Mouse (Mus musculus) midbrain, embryonic 10.5 days (tissue): ENCODE measurements around the gene Golga7b. TPM values are rescaled to one million over a fixed set of nuclear protein-coding genes. Genes with fewer than 3 reads are reported as not detected.

ENCODE experiments used
- DNase-seq: peaks from one replicate; pipeline ENCODE4 v3.0.0-alpha.2; 2017; ENCODE audit warnings: low spot score
- H3K27ac ChIP-seq: fragments of 300-500 bp; sonication (generic); replicated peaks from 2 replicates; pipeline ENCODE4 v1.5.1; 2016; ENCODE audit warnings: mild to moderate bottlenecking
- H3K27me3 ChIP-seq: fragments of 300-500 bp; sonication (generic); 2 replicates; pipeline ENCODE4 v1.6.1; 2016; ENCODE audit warnings: low read depth, mild to moderate bottlenecking; ENCODE audit not compliant: poor library complexity, severe bottlenecking
- H3K36me3 ChIP-seq: fragments of 300-500 bp; sonication (generic); 2 replicates; pipeline ENCODE4 v1.6.1; 2016; ENCODE audit warnings: mild to moderate bottlenecking, moderate library complexity
- H3K4me1 ChIP-seq: fragments of 300-500 bp; sonication (generic); 2 replicates; pipeline ENCODE4 v1.6.1; 2016
- H3K4me3 ChIP-seq: fragments of 300-500 bp; sonication (generic); 2 replicates; pipeline ENCODE4 v1.5.1; 2016; ENCODE audit warnings: mild to moderate bottlenecking, moderate library complexity
- H3K9me3 ChIP-seq: fragments of 300-500 bp; sonication (generic); replicated peaks from 2 replicates; pipeline ENCODE4 v1.6.1; 2016; ENCODE audit warnings: mild to moderate bottlenecking
- WGBS: fragments of 180-500 bp; shearing (Covaris S2); methylation state at CpG from one replicate; pipeline ENCODE4 v1.1.7; 2016; 5-methylcytosine and 5-hydroxymethylcytosine counted together
- polyA plus RNA-seq: library from polyadenylated mRNA; unstranded; fragments of >200 nt; fragmentation: Nextera tagmentation; extraction: Ambion mirVana; gene quantifications from 2 replicates; pipeline ENCODE4 v1.2.1, GENCODE M21; 2016

Gene Golga7b
- 1.0 and 2.2 TPM in 2 replicates for polyA plus RNA-seq

DNA sequence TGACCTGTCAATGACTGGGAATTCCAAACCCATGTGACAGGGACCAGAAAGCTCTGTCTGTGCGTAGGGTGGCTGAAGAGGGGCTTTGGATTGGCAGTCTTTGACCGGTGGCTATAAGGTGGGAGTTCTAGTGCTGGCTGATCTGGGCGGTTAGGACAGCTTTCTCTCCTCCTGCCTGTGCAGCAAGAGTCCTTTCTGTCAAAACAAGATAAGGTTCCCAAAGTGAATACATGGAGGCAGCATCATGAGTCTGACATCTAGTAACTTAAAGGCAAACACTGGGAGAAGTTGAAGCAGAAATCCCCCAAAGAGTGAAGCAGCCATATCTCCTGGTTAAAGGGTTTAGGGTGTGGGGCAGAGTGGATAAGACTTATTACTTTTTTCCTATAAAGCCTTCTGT, at the start of gene Golga7b:
Gene Golga7b, plus strand, starts transcription at position 56 of the 400 bp plus-strand sequence.
- Histone ChIP-seq H3K4me1 (0 out of 2 replicates have a peak, but pooled peaks cover 3% of the 10 kb centered on the region), H3K9me3 (no peaks in the 10 kb centered on the region), H3K4me3 (no peak within 1 kb of the TSS), H3K27me3 (no peaks in the 10 kb centered on the region), H3K27ac (no peak within 1 kb of the TSS), H3K36me3 (no peaks in the 10 kb centered on the region)
- WGBS, result 82% methylated on average over 3 of the region's 3 CpGs
- no peak for DNase-seq

DNA sequence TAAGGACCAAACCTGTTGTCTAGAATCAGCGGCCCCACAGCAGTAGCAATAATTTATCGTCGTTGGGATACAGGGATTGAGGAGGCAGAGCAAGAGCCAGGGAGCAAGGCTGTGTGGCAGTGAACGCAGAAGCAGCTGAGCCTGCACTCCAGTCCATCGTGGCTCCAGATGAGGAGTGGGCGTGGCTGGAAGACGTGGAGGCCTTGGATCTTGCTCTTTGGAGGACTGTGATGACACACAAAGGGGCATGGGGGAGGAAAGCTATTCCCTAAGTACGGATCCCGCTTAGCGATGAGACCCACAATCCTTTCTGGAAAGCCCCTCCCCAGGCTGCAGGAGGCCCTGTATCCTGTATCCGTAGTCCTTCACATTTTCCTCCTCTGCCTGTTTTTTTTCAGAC, 49.3 kb upstream of the Golga7b start:
- no peak for DNase-seq
- WGBS, result 53% methylated on average over 11 of the region's 11 CpGs
- Histone ChIP-seq H3K9me3 (no peaks in the 10 kb centered on the region), H3K36me3 (peaks cover 5% of the 10 kb centered on the region; the same call in 1 of the 2 replicates), H3K27ac (no peak overlapping the region), H3K27me3 (peaks cover 57% of the 10 kb centered on the region), H3K4me3 (no peak overlapping the region), H3K4me1 (peaks cover 12% of the 10 kb centered on the region)

DNA sequence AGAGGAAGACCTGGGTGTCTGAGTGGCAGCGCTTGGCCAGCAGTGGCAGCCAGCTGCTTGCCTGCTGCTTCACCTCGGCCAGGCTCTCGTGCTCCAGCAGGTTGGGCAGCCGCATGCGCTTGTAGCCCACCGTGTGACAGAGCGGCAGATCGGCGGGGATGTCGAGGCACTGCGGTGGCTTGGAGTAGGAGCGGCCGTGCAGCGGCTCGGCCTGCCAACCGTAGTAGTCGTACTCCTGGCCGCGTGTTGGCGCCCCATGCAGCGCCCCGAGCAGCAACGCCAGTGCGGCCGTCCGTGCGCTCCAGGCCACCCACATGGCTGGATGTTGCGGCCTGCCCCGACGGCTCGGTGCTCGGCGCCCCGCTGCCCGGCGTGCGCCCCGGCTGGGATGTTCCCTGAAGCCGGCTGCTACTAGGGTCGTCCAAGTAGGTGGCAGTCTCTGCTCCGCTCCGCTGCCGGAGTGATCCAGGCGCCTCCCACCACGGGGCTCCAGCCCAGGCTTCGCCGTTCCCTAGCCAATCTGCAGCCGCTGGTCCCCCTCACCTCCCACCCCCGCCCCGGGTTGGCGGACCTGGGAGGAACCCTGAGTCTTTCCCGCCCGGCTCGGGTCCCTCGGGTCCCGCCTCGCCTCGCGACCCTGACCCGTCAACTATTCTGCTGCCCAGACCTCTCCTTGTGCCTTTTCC, 45.5 kb upstream of the Golga7b start, which contains the start of gene Sfrp5:
Gene Sfrp5, minus strand, starts transcription at position 557 of the 686 bp plus-strand sequence.
- Histone ChIP-seq H3K4me1 (peaks cover 12% of the 10 kb centered on the region), H3K9me3 (no peaks in the 10 kb centered on the region), H3K4me3 (peak within 1 kb of the TSS; percentile 43), H3K36me3 (no peaks in the 10 kb centered on the region), H3K27ac (no peak within 1 kb of the TSS), H3K27me3 (peaks cover 69% of the 10 kb centered on the region)
- 1% methylated on average over 60 of the region's 60 CpGs for WGBS
- DNase-seq, result peak; percentile 41

DNA sequence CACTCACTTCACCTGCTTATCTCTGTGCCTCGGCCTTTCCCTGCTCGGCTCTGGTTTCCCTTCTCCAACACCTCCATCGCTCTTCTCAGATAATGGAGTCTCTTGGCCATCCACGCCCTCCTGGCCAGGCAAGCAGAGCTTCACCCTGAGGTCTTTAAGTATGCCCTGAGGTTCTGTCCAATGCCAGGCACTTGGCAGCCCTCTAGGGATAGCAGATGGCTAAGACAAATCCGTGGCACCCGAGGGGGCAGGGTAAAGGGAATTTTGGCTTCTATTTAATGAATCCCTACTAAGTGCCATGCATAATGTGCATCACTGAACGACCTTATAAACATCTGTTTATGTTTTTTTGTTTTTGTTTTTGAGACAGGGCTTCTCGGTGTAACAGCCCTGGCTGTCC, 44.9 kb upstream of the Golga7b start:
- H3K27ac ChIP-seq, result no peak overlapping the region
- peaks cover 12% of the 10 kb centered on the region for H3K4me1 ChIP-seq
- H3K27me3 ChIP-seq, result peaks cover 68% of the 10 kb centered on the region
- no peak overlapping the region for H3K4me3 ChIP-seq
- WGBS, result 45% methylated on average over 8 of the region's 8 CpGs
- no peaks in the 10 kb centered on the region for H3K9me3 ChIP-seq
- no peak for DNase-seq
- H3K36me3 ChIP-seq, result no peaks in the 10 kb centered on the region

DNA sequence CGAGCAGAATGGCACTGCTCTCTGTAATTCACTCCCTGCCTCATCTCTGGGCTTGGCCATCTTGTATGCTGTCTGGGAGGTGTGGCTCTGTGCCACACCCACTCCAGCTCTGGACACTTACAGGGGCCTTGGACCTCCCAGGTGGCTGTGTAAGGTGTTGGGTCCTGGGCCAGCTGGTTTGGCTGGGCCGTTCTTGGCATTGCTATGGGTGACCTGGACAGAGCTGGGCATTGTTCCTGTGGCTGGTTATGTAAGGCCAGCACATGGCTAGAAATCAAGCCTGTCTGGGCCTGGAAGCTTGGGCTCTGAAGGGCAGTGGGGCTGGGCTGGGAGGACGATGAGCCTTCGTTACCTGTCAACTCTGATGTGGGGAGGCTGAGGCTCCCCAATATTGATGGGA, 43.1 kb upstream of the Golga7b start:
- 90% methylated on average over 4 of the region's 4 CpGs for WGBS
- no peak overlapping the region for H3K4me3 ChIP-seq
- H3K27me3 ChIP-seq, result peaks cover 60% of the 10 kb centered on the region
- H3K9me3 ChIP-seq, result no peaks in the 10 kb centered on the region
- no peak overlapping the region for H3K27ac ChIP-seq
- peaks cover 12% of the 10 kb centered on the region for H3K4me1 ChIP-seq
- no peaks in the 10 kb centered on the region for H3K36me3 ChIP-seq
- DNase-seq, result no peak

DNA sequence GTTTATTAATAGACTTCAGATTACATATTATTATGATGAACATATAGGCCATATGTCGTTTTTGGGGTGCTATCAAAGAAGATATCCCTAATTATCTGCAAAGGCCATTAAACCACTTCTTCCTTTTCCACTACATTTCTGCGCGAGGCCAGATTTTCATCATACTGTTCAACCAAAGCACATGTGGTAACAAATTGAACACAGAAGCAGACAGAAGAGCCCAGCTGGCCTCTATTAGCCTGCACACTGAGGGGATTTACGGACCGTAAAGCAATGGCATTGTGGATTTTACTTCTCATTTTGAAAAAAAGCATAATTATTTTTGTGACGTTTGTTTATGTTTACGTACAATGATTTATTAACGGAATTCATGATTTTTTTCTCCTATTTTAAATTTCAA, 42.2 kb upstream of the Golga7b start:
- WGBS, result 85% methylated on average over 8 of the region's 8 CpGs
- Histone ChIP-seq H3K4me1 (peaks cover 15% of the 10 kb centered on the region), H3K27me3 (peaks cover 51% of the 10 kb centered on the region), H3K9me3 (no peaks in the 10 kb centered on the region), H3K27ac (no peak overlapping the region), H3K4me3 (no peak overlapping the region), H3K36me3 (no peaks in the 10 kb centered on the region)
- DNase-seq, result no peak

DNA sequence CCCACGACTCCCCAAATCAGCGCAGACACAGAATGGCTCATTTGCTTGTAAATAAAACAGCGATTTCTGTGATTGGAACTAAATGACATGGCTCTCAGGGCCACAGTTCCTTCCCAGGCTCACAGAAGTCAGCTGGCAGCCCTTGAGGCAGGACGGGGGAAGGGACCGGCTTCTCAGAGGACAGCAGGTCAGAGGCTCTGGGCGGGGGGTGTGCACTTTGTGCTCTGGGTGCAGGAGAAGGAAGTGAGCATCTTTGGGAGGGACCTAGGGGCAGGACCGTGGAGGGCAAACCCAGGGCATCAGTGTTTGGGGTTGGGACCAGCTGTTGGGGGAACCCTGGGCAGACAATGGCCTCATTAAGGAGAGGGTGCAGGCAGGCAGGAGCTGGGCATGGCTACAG, 37.9 kb upstream of the Golga7b start:
- Histone ChIP-seq H3K4me1 (peaks cover 15% of the 10 kb centered on the region), H3K27me3 (peaks cover 9% of the 10 kb centered on the region), H3K9me3 (no peaks in the 10 kb centered on the region), H3K4me3 (no peak overlapping the region), H3K27ac (no peak overlapping the region), H3K36me3 (no peaks in the 10 kb centered on the region)
- WGBS, result 72% methylated on average over 7 of the region's 7 CpGs
- no peak for DNase-seq

DNA sequence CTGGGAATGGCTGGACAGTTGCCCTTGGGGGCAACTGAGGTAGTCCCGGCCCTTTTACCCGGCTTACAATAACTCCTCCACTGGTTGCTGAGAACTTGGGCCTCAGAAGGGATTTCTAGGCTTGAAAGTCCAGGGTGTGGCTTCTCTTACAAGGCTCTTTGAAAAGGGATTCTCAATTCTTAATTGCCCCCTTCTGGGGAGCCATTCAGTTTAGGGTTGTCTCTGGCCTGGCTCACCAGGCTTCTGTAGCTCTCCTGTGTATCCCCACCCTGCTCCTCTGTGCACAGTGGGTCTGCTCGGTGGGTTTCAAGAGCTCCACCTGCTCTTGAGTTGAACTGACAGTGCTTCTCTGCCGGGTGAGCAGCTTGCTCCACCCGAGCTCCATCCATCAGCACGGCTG, 37.4 kb upstream of the Golga7b start:
- no peak for DNase-seq
- Histone ChIP-seq H3K4me3 (no peak overlapping the region), H3K27ac (no peak overlapping the region), H3K27me3 (0 out of 2 replicates have a peak, but pooled peaks cover 6% of the 10 kb centered on the region), H3K9me3 (no peaks in the 10 kb centered on the region), H3K4me1 (peaks cover 15% of the 10 kb centered on the region), H3K36me3 (no peaks in the 10 kb centered on the region)
- WGBS, result 76% methylated on average over 6 of the region's 6 CpGs

DNA sequence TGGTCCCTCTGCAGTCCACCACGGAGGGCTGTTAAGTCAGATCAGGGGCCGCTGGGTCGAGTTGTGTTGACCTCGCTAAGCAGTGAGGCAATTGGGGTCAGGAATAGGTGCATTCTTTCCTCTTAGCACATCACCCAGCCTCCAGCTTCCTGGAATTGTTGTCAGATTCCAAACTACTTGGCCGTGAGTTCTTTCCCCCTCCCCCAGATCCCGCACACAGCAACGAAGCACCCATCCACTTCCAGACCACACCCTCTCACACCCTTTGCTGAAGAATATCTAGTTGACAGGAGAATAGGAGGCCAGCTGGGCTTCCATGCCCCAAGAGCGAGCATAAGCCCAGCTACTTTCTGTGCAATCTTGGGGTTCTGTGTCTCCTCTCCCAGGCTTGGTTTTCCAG, 35.4 kb upstream of the Golga7b start:
- Histone ChIP-seq H3K27ac (no peak overlapping the region), H3K27me3 (0 out of 2 replicates have a peak, but pooled peaks cover 6% of the 10 kb centered on the region), H3K9me3 (no peaks in the 10 kb centered on the region), H3K4me1 (peaks cover 15% of the 10 kb centered on the region), H3K36me3 (no peaks in the 10 kb centered on the region), H3K4me3 (no peak overlapping the region)
- 63% methylated on average over 8 of the region's 8 CpGs for WGBS
- DNase-seq, result no peak

DNA sequence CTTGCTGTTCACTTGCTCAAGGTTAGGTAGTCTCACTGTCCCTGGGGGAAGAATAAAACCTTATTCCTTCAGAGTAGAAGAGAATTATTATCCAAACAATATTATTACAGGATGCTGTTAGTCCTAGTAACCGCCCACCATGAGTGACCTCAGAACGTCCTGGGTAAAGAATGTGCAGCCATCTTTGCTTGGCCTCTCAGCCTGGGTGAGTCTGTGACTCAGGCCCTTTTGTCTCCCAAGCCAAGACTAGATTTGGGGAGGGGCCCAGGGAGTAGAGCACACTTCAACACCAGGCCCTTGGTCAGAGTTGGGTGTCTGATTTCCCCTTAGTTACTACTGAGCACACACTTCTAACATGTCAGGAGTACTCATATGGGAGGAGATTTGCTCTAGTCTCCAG, 32.8 kb upstream of the Golga7b start:
- Histone ChIP-seq H3K36me3 (no peaks in the 10 kb centered on the region), H3K4me3 (no peak overlapping the region), H3K4me1 (peaks cover 12% of the 10 kb centered on the region), H3K9me3 (no peaks in the 10 kb centered on the region), H3K27me3 (no peaks in the 10 kb centered on the region), H3K27ac (no peak overlapping the region)
- DNase-seq, result no peak
- 88% methylated on average over 2 of the region's 2 CpGs for WGBS

DNA sequence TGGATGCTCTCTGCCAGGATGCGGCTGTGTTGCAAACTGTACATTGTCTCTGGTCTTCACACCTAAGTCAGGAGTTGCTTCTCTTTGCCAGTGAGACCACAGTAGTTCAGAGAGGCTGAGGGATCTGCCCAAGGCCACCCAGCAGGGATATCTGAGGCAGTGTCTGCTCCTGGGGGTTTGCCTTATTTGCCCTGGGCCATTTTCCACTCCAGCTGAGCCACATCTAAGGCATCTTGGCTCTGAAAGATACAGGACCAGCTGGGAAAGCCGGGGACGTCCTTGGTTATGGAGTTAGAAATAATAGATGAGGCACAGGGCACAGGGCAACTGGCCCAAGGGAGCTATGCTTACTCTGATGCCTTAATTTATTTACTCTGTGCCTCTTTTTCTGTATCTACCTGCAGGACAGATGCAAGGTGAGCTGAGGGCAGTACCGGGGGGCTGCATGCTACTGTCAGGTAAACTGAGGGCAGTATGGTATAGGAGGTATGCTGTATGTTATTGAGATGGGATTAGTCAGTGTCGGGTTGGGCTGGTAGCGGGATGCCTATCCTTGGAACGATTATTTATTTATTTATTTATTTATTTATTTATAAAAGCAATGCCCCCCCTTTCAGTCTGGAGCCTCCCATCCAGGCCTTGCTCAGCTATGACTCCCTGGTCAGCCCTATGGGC, 30.5 kb upstream of the Golga7b start:
- H3K27ac ChIP-seq, result no peak overlapping the region
- 68% methylated on average over 7 of the region's 7 CpGs for WGBS
- peaks cover 3% of the 10 kb centered on the region; the same call in 1 of the 2 replicates for H3K4me1 ChIP-seq
- no peaks in the 10 kb centered on the region for H3K36me3 ChIP-seq
- H3K9me3 ChIP-seq, result no peaks in the 10 kb centered on the region
- no peak for DNase-seq
- H3K4me3 ChIP-seq, result no peak overlapping the region
- no peaks in the 10 kb centered on the region for H3K27me3 ChIP-seq

DNA sequence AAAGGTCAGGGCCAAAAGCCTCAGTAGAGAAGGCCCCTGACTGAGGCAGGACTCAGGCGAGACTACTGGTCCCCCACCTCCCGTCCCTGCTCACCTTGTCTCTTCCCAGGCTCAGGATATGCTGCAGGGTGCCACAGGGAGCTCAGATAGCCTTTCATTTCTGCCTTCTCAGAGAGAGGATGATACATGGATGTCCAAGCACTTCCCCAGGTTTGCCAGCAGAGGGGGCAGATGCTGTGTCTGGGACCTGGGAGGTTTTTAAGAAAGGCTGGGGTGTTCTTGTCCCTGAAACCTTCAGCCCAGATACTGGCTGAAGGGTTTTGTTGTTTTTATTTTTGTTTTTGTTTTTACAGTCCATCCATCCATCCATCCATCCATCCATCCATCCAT, 30.0 kb upstream of the Golga7b start:
- H3K27me3 ChIP-seq, result no peaks in the 10 kb centered on the region
- no peaks in the 10 kb centered on the region for H3K36me3 ChIP-seq
- H3K27ac ChIP-seq, result no peak overlapping the region
- no peaks in the 10 kb centered on the region for H3K4me1 ChIP-seq
- H3K4me3 ChIP-seq, result no peak overlapping the region
- no peaks in the 10 kb centered on the region for H3K9me3 ChIP-seq
- 7% methylated on average over 2 of the region's 2 CpGs for WGBS
- peak; percentile 28 for DNase-seq

DNA sequence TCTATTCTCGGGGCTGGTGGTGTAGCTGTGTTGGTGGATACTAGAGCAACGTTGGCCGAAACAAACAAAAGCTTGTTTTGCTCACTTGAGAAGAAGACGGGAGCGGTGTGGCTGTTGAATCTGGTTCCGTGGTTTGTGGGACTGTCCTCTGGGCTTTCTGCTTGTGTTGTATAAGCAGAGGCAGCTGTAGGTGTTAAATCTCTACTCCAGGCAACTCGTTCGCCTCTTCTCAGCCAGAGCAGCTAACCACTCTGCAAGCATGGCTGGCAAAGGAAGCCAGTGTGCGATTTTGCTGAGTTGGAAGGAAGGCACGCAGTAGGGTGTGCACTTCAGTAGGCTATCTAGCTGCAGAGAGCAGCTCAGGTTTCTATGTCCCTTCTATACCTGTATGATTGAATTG, 20.9 kb upstream of the Golga7b start:
- 82% methylated on average over 10 of the region's 10 CpGs for WGBS
- Histone ChIP-seq H3K4me1 (no peaks in the 10 kb centered on the region), H3K4me3 (no peak overlapping the region), H3K27ac (no peak overlapping the region), H3K27me3 (no peaks in the 10 kb centered on the region; the same call in 1 of the 2 replicates), H3K36me3 (no peaks in the 10 kb centered on the region), H3K9me3 (no peaks in the 10 kb centered on the region)
- no peak for DNase-seq
